In the genomic region with DNA sequence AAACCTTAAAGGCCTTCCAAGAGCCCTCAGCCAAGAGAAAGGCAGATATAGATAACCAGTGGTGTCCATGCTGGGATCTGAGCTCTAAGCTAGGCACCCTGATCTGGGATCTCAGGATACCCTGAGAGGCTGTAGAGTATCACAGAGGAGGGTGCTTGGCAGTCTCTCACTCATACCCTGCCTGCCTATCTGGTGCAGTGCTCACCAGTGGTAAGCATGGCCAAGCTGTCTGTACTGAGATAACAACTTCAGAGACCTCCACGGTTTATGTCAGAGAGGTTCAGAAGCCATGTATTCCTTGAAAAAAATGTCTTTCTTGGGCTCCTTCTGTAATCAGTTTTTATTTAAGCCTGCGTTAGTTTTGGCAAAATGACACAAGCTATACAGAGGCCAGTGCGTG, we compare ENCODE assay signal across 15 mouse cellular contexts. TPM values are rescaled to one million over a fixed set of nuclear protein-coding genes. Genes with fewer than 3 reads are reported as not detected.
A peak's percentile ranks its signal among the peaks of the same experiment; 100 is the strongest.
DNase-seq lines count a peak whose midpoint lies in the region; ATAC-seq and TF ChIP-seq lines count a peak whose summit lies in the region.
"Had no signal": no experiment of that assay in that cellular context is flagged by ENCODE, and none has a peak within 500 bp of the region (broad histone marks: within the 10 kb centered on the region; RNA-seq: fewer than 3 reads in every experiment).

No protein-coding gene starts in this region.

- H3K4me3 ChIP-seq in layer of hippocampus, adult 2 months: no peak overlapping the region
- H3K4me3 ChIP-seq in liver, embryonic 11.5 days (ENCODE audit: low read depth, low read length): no peak overlapping the region
- H3K4me3 ChIP-seq in midbrain, postnatal 0 days (ENCODE audit: low read depth, low read length): no peak overlapping the region
- H3K4me3 ChIP-seq: embryonic facial prominence, embryonic 12.5 days; heart, embryonic 15.5 days; kidney, embryonic 15.5 days; lung, embryonic 15.5 days had no signal

- no peak for TF ChIP-seq CTCF in layer of hippocampus, adult 2 months (conservative IDR thresholded peaks at IDR 0.05)
- TF ChIP-seq CTCF in midbrain, postnatal 0 days (IDR thresholded peaks at IDR 0.05): no peak

- H3K4me1 ChIP-seq in liver, embryonic 11.5 days (replicated peaks; ENCODE audit: control insufficient read depth, insufficient read depth, low read length): peaks cover 35% of the 10 kb centered on the region
- no peaks in the 10 kb centered on the region for H3K4me1 ChIP-seq in midbrain, postnatal 0 days (ENCODE audit: insufficient read depth, low read length)

- peak; percentile 98 for ATAC-seq in liver, embryonic 11.5 days (replicated peaks; ENCODE audit: low FRiP score)
- peak; percentile 93 for ATAC-seq in megakaryocyte-erythroid progenitor cell, adult 5-6 weeks (replicated peaks; ENCODE audit: low FRiP score, low TSS enrichment, poor library complexity, severe bottlenecking)
- ATAC-seq in midbrain, postnatal 0 days (ENCODE audit: low FRiP score): no peak
- ATAC-seq: inflammation-experienced regulatory T-cells, adult 6 months had no signal

- no peaks in the 10 kb centered on the region for H3K9me3 ChIP-seq in liver, embryonic 11.5 days (ENCODE audit: control insufficient read depth, low read length)
- no peaks in the 10 kb centered on the region for H3K9me3 ChIP-seq in midbrain, postnatal 0 days (ENCODE audit: low read length)
- H3K9me3 ChIP-seq: embryonic facial prominence, embryonic 12.5 days; heart, embryonic 15.5 days; kidney, embryonic 15.5 days; lung, embryonic 15.5 days had no signal

- intact Hi-C loops in left cerebral cortex, postnatal 10 days (cut with DNase I): no loop called here

- 56% methylated on average over 3 of the region's 3 CpGs for WGBS in liver, embryonic 11.5 days
- 89% methylated on average over 3 of the region's 3 CpGs for WGBS in midbrain, postnatal 0 days

- no peaks in the 10 kb centered on the region for H3K36me3 ChIP-seq in liver, embryonic 11.5 days (ENCODE audit: control insufficient read depth, insufficient read depth, low read length)
- H3K36me3 ChIP-seq in midbrain, postnatal 0 days (ENCODE audit: insufficient read depth, low read length): no peaks in the 10 kb centered on the region
- H3K36me3 ChIP-seq: embryonic facial prominence, embryonic 12.5 days; heart, embryonic 15.5 days; kidney, embryonic 15.5 days; lung, embryonic 15.5 days had no signal

- no peaks in the 10 kb centered on the region; the same call in 1 of the 2 replicates for H3K27me3 ChIP-seq in liver, embryonic 11.5 days (replicated peaks; ENCODE audit: control insufficient read depth, insufficient read depth, low read length)
- H3K27me3 ChIP-seq in midbrain, postnatal 0 days (ENCODE audit: insufficient read depth, low read length): no peaks in the 10 kb centered on the region
- H3K27me3 ChIP-seq: heart, embryonic 15.5 days; kidney, embryonic 15.5 days; lung, embryonic 15.5 days had no signal

- H3K9ac ChIP-seq in liver, embryonic 11.5 days (ENCODE audit: low read depth, low read length): no peak overlapping the region
- no peak overlapping the region for H3K9ac ChIP-seq in midbrain, postnatal 0 days (replicated peaks; ENCODE audit: low read length, poor library complexity, severe bottlenecking)
- H3K9ac ChIP-seq: embryonic facial prominence, embryonic 12.5 days; heart, embryonic 15.5 days; kidney, embryonic 15.5 days; lung, embryonic 15.5 days had no signal

- H3K27ac ChIP-seq in layer of hippocampus, adult 2 months: peak overlapping the region; percentile 80
- peak overlapping the region; percentile 72 for H3K27ac ChIP-seq in liver, embryonic 11.5 days (ENCODE audit: low read depth, low read length)
- no peak overlapping the region for H3K27ac ChIP-seq in midbrain, postnatal 0 days (ENCODE audit: low read depth, low read length)
- H3K27ac ChIP-seq: embryonic facial prominence, embryonic 12.5 days; heart, embryonic 15.5 days; lung, embryonic 15.5 days had no signal

- DNase-seq in layer of hippocampus, adult 2 months (ENCODE audit: low spot score in 2 of 2): no peak
- no peak for DNase-seq in layer of hippocampus, adult 11-12 months (ENCODE audit: low spot score)
- DNase-seq in c-Kit-positive CD71-positive TER-119-negative erythroid progenitor cells, embryonic 14.5 days (ENCODE audit: low read depth): peak; percentile 65
- no peak for DNase-seq in liver, embryonic 11.5 days (ENCODE audit: low spot score)
- DNase-seq in left cerebral cortex, postnatal 10 days (ENCODE audit: extremely low spot score in 1 of 2, low spot score in 2 of 2): no peak
- no peak for DNase-seq in midbrain, postnatal 0 days (ENCODE audit: low spot score)
- no peak for DNase-seq in kidney, postnatal 14 days
- DNase-seq: adrenal gland, adult 2 months; B cell, adult 2 months had no signal

- peak overlapping the region; percentile 51 for H3K4me2 ChIP-seq in liver, embryonic 11.5 days
- no peak overlapping the region for H3K4me2 ChIP-seq in midbrain, postnatal 0 days (ENCODE audit: low read depth, low read length, poor library complexity, severe bottlenecking)
- H3K4me2 ChIP-seq: embryonic facial prominence, embryonic 12.5 days; heart, embryonic 15.5 days; kidney, embryonic 15.5 days; lung, embryonic 15.5 days had no signal

RNA-seq across cellular contexts. Expression of a gene that starts 16.8 kb away (rescaled TPM):
- total RNA-seq in layer of hippocampus, adult 2 months (2021): 100 to 1,000 TPM; 178 to 182 TPM
- 17.3 and 22.2 TPM in 2 replicates for polyA plus RNA-seq in liver, embryonic 11.5 days (2014; fragmentation: Nextera tagmentation; extraction: Ambion mirVana)
- total RNA-seq in megakaryocyte-erythroid progenitor cell, adult 5-6 weeks (2014; fragmentation: Nextera tagmentation): 17.9 and 19.1 TPM in 2 replicates
- total RNA-seq in megakaryocyte-erythroid progenitor cell, adult 5-6 weeks (2017): 8.9 and 9.3 TPM in 2 replicates
- total RNA-seq in left cerebral cortex, postnatal 10 days (2021): 100 to 1,000 TPM; 105 to 106 TPM
- total RNA-seq in midbrain, postnatal 0 days (2014; rRNA removed): 48.7 and 50.6 TPM in 2 replicates
- polyA plus RNA-seq in midbrain, postnatal 0 days (2015; fragmentation: Nextera tagmentation; extraction: Ambion mirVana): 62.3 and 75.3 TPM in 2 replicates
